Mouse (Mus musculus) liver, embryonic 12.5 days (tissue): Measurements from ENCODE around the gene Olig2. TPM values are rescaled to one million over a fixed set of nuclear protein-coding genes. Genes with fewer than 3 reads are reported as not detected.
"Not testable (repeated sequence)": the region's sequence is repeated elsewhere in the genome, so short reads cannot be mapped to it uniquely, and the experiment has no call there.

Source experiments
- ATAC-seq: fragments of 200-750 bp; cut with Nextera tagmentation; 2 replicates; pipeline ENCODE4 v1.8.0; 2017; ENCODE audit warnings: moderate number of reproducible peaks, mild to moderate bottlenecking, moderate library complexity
- H3K27ac ChIP-seq: fragments of 300-500 bp; sonication (generic); 2 replicates; pipeline ENCODE4 v1.5.1; 2016; ENCODE audit warnings: mild to moderate bottlenecking
- H3K27me3 ChIP-seq: fragments of 300-500 bp; sonication (generic); replicated peaks from 2 replicates; pipeline ENCODE4 v1.6.1; 2016; ENCODE audit warnings: mild to moderate bottlenecking, moderate library complexity
- H3K36me3 ChIP-seq: fragments of 300-500 bp; sonication (generic); 2 replicates; pipeline ENCODE4 v1.6.1; 2016; ENCODE audit warnings: mild to moderate bottlenecking, moderate library complexity
- H3K4me1 ChIP-seq: fragments of 300-500 bp; sonication (generic); 2 replicates; pipeline ENCODE4 v1.6.1; 2016
- H3K4me2 ChIP-seq: fragments of 300-500 bp; sonication (generic); 2 replicates; pipeline ENCODE4 v1.6.1; 2016; ENCODE audit warnings: mild to moderate bottlenecking, moderate library complexity
- H3K4me3 ChIP-seq: fragments of 300-500 bp; sonication (generic); 2 replicates; pipeline ENCODE4 v1.5.1; 2016; ENCODE audit warnings: mild to moderate bottlenecking, moderate library complexity
- H3K9ac ChIP-seq: fragments of 300-500 bp; sonication (generic); 2 replicates; pipeline ENCODE4 v1.6.1; 2016; ENCODE audit warnings: mild to moderate bottlenecking, moderate library complexity
- H3K9me3 ChIP-seq: fragments of 300-500 bp; sonication (generic); replicated peaks from 2 replicates; pipeline ENCODE4 v1.6.1; 2016; ENCODE audit warnings: mild to moderate bottlenecking, moderate library complexity
- WGBS: fragments of 180-500 bp; shearing (Covaris S2); methylation state at CpG from one replicate; pipeline ENCODE4 v1.1.7; 2016; ENCODE audit not compliant: insufficient replicate concordance; 5-methylcytosine and 5-hydroxymethylcytosine counted together
- polyA plus RNA-seq: library from polyadenylated mRNA; unstranded; fragments of >200 nt; fragmentation: Nextera tagmentation; extraction: Ambion mirVana; gene quantifications from 2 replicates; pipeline ENCODE4 v1.2.1, GENCODE M21; 2016

The Olig2 gene
- polyA plus RNA-seq, 1 experiment from 2014 or later: not detected

GRCm38 (mm10) chr16:91228238-91229071 lies 3.2 kb downstream of the Olig2 start:
- Histone ChIP-seq H3K27me3 (peaks cover 100% of the 10 kb centered on the region), H3K9me3 (no peaks in the 10 kb centered on the region), H3K4me1 (peaks cover 9% of the 10 kb centered on the region), H3K9ac (no peak overlapping the region), H3K4me3 (no peak overlapping the region), H3K4me2 (no peak overlapping the region), H3K36me3 (no peaks in the 10 kb centered on the region), H3K27ac (no peak overlapping the region)
- ATAC-seq: no peak
- 8% methylated on average over 30 of the region's 30 CpGs for WGBS

DNA sequence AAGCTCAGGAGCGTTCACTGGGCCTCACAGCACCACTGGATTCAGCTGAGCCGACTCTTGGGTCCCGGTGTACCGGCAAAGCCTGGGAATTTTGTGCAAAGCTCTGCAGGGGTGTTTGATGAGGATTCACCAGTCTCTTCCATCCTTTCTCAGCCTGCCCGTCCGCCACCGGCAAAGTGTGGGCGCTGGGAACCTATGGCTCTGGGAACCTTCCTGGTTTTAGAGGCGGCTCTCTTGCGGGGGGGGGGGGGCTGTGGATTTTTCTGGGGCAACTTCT lies 3.8 kb downstream of the Olig2 start:
- H3K9ac ChIP-seq: no peak overlapping the region
- H3K27me3 ChIP-seq: peaks cover 100% of the 10 kb centered on the region
- no peak overlapping the region for H3K4me2 ChIP-seq
- ATAC-seq: no peak
- peaks cover 9% of the 10 kb centered on the region for H3K4me1 ChIP-seq
- no peaks in the 10 kb centered on the region for H3K36me3 ChIP-seq
- H3K9me3 ChIP-seq: no peaks in the 10 kb centered on the region
- no peak overlapping the region for H3K4me3 ChIP-seq
- 5% methylated on average over 10 of the region's 10 CpGs for WGBS
- no peak overlapping the region for H3K27ac ChIP-seq

DNA sequence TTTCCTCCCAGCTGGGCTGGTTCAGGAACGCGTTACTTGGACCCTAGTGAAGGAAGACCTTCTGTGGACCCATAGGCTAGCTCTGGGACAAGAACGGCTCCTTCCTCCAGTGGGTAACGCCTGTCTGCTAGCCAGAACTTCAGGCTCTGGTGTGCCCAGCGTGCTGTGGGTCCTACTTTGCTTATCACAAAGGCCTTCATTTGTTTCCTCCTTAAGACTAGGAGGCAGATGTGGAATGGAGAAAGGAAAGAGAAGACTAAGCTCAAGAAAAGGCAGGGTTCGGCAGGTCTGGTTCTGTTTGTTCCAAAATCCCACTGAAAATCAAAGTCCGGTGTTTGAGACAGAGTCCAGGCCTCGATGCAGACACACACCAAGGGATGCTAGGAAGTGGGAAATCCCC lies 4.4 kb downstream of the Olig2 start:
- ATAC-seq: no peak
- H3K27ac ChIP-seq: no peak overlapping the region
- H3K9me3 ChIP-seq: no peaks in the 10 kb centered on the region
- H3K4me3 ChIP-seq: no peak overlapping the region
- H3K9ac ChIP-seq: no peak overlapping the region
- H3K4me1 ChIP-seq: peaks cover 9% of the 10 kb centered on the region
- no peak overlapping the region for H3K4me2 ChIP-seq
- H3K36me3 ChIP-seq: no peaks in the 10 kb centered on the region
- peaks cover 100% of the 10 kb centered on the region for H3K27me3 ChIP-seq
- 29% methylated on average over 8 of the region's 8 CpGs for whole genome bisulfite sequencing

GRCm38 (mm10) chr16:91231781-91232469 lies 6.7 kb downstream of the Olig2 start:
- ATAC-seq: no peak
- H3K27me3 ChIP-seq: peaks cover 100% of the 10 kb centered on the region
- no peak overlapping the region for H3K27ac ChIP-seq
- no peak overlapping the region for H3K9ac ChIP-seq
- H3K4me1 ChIP-seq: no peaks in the 10 kb centered on the region; the same call in 1 of the 2 replicates
- H3K4me3 ChIP-seq: no peak overlapping the region
- H3K36me3 ChIP-seq: no peaks in the 10 kb centered on the region
- no peak overlapping the region for H3K4me2 ChIP-seq
- 9% methylated on average over 26 of the region's 26 CpGs for WGBS
- no peaks in the 10 kb centered on the region for H3K9me3 ChIP-seq

- WGBS: 11% methylated on average over 25 of the region's 25 CpGs
- Histone ChIP-seq H3K27ac (no peak overlapping the region), H3K4me3 (no peak overlapping the region), H3K36me3 (no peaks in the 10 kb centered on the region), H3K4me1 (no peaks in the 10 kb centered on the region), H3K9me3 (no peaks in the 10 kb centered on the region), H3K4me2 (no peak overlapping the region), H3K27me3 (peaks cover 100% of the 10 kb centered on the region), H3K9ac (no peak overlapping the region)
- no peak for ATAC-seq
These were observed 7.4 kb downstream of the Olig2 start for GRCm38 (mm10) chr16:91232470-91233240.

- Histone ChIP-seq H3K27ac (no peak overlapping the region), H3K4me2 (no peak overlapping the region), H3K36me3 (no peaks in the 10 kb centered on the region), H3K4me1 (no peaks in the 10 kb centered on the region), H3K9me3 (no peaks in the 10 kb centered on the region), H3K27me3 (peaks cover 100% of the 10 kb centered on the region), H3K4me3 (no peak overlapping the region), H3K9ac (no peak overlapping the region)
- ATAC-seq: no peak
- whole genome bisulfite sequencing: 27% methylated on average over 11 of the region's 11 CpGs
These were observed 8.1 kb downstream of the Olig2 start for GRCm38 (mm10) chr16:91233241-91233944.

DNA sequence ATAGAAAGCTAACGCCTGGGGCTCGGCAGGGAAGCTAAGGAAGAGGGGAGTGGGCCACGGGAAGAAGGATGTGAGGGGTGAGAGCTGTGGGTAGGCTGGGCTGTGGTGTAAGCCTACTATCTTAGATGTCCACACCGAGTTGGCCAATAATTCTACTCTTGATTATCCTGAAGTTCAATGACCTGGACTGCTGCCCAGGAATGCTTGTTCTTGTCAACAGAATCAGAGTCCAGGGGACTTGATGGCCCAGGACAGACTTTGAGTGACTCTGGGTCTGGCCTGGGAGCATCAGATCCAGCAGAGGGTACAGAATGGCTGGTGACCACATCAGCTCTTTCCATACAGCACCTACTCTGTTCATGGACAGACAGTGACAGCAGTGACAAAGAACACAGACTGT lies 13.8 kb downstream of the Olig2 start:
- Histone ChIP-seq H3K27me3 (peaks cover 89% of the 10 kb centered on the region), H3K4me1 (no peaks in the 10 kb centered on the region), H3K4me3 (no peak overlapping the region), H3K27ac (no peak overlapping the region), H3K9ac (no peak overlapping the region), H3K9me3 (no peaks in the 10 kb centered on the region), H3K4me2 (no peak overlapping the region), H3K36me3 (no peaks in the 10 kb centered on the region)
- 15% methylated on average over 4 of the region's 4 CpGs for WGBS
- no peak for ATAC-seq

DNA sequence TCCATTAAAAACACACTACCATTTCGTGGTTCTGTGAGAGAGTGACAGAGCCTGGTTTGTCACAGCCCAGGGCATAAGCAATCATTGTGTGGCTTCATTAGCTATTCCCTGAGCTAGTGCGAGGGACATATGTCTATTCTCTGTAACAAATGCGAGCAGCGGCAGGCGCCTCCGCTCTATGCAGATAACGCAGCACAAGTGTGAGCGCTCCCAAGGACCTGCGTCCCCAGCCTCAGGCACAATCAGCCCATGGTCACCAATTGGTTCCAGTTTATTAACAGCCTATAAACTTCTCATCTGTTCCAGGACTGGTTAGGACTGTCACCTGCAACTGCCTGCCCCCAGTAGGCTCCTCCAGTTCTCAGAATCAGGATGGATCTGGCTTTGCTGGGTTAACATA lies 21.0 kb downstream of the Olig2 start:
- ATAC-seq: no peak
- H3K36me3 ChIP-seq: no peaks in the 10 kb centered on the region
- H3K4me2 ChIP-seq: no peak overlapping the region
- no peak overlapping the region for H3K9ac ChIP-seq
- no peaks in the 10 kb centered on the region for H3K9me3 ChIP-seq
- H3K4me1 ChIP-seq: no peaks in the 10 kb centered on the region
- H3K27me3 ChIP-seq: peaks cover 50% of the 10 kb centered on the region
- WGBS: 67% methylated on average over 9 of the region's 9 CpGs
- H3K27ac ChIP-seq: no peak overlapping the region
- no peak overlapping the region for H3K4me3 ChIP-seq

DNA sequence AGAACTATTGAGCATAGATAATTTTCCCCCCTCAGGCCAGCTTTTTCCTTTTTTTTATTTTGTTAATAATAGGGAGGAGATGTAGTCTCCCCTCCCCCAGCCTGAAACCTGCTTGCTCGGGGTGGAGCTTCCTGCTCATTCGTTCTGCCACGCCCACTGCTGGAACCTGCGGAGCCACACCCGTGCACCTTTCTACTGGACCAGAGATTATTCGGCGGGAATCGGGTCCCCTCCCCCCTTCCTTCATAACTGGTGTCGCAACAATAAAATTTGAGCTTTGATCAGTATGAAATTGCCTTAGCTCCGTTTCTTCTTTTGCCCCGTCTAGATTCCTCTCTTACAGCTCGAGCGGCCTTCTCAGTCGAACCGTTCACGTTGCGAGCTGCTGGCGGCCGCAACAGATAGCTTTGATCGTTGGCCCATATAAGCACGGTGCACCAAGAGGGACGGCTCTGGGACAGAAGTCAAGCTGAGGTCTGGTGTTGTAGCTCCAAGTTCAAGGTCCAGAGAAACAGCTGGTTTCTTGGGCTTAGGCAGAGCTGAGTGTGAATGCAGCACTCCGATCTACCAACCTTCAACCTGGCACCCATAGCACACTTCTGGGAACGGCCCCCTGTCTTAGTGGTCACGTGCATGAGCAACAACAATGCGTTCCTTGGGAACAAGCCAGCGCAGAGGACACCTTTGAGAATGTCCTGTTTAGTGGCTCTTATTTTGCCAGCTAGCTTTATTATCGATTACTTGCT lies 30.3 kb downstream of the Olig2 start:
- not testable (repeated sequence) for H3K9me3 ChIP-seq, ATAC-seq, H3K4me1 ChIP-seq, H3K9ac ChIP-seq, H3K36me3 ChIP-seq, H3K4me3 ChIP-seq, H3K27ac ChIP-seq
- H3K4me2 ChIP-seq: peak overlapping the region; percentile 44
- WGBS: 20% methylated on average over 24 of the region's 28 CpGs
- H3K27me3 ChIP-seq: peaks cover 51% of the 10 kb centered on the region

DNA sequence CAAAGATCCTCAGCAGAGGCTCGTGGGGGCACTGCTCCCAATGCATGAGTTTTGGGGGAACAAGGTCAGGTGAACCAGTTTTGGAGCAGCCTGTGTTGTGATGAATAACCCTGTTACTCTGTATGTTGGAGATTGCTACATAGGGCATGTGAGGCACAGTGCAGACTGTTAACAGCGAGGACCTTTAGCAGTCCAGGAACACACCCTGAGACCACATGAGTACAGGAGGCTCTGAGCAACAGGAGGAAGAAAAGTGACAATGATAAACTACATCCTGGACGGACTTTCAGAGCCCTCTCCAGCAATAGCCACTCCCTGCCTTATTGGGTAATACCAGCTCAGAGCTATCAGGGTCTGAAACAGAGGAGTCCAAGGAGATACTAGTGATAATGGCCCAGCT lies 33.7 kb downstream of the Olig2 start:
- Histone ChIP-seq H3K9ac (no peak overlapping the region), H3K27ac (no peak overlapping the region), H3K36me3 (no peaks in the 10 kb centered on the region), H3K9me3 (no peaks in the 10 kb centered on the region), H3K27me3 (peaks cover 83% of the 10 kb centered on the region), H3K4me1 (no peaks in the 10 kb centered on the region), H3K4me3 (no peak overlapping the region), H3K4me2 (no peak overlapping the region)
- no peak for ATAC-seq
- WGBS: 28% methylated on average over 3 of the region's 3 CpGs

DNA sequence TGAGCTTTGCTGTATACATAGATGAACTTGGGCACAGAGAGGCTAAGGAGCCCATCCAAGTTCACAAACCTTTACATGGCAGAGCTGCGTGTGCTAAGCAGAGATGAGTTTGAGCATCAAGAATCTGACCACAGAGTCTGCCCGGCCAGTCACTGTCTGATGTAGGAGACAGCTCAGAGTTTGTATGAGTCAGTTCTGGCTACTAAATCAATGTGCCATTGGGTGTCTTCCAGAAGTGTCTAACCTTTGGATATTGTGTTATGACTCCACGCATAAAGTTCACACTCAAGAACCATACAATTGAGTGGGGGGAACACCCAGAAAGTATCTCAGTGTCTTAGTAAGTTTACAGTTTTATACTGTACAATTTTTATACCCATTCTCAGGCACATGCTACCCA lies 35.6 kb downstream of the Olig2 start:
- H3K4me3 ChIP-seq: no peak overlapping the region
- no peaks in the 10 kb centered on the region for H3K36me3 ChIP-seq
- H3K9me3 ChIP-seq: no peaks in the 10 kb centered on the region
- H3K27ac ChIP-seq: no peak overlapping the region
- no peak overlapping the region for H3K9ac ChIP-seq
- H3K4me2 ChIP-seq: no peak overlapping the region
- peaks cover 93% of the 10 kb centered on the region for H3K27me3 ChIP-seq
- no peak for ATAC-seq
- WGBS: 63% methylated on average over 3 of the region's 3 CpGs
- no peaks in the 10 kb centered on the region for H3K4me1 ChIP-seq
